Mouse (Mus musculus) kidney, postnatal 14 days (tissue): ENCODE measurements around the gene Ccdc22.

Experiments used
- DNase-seq: peaks from one replicate; pipeline ENCODE4 v3.0.0; 2022; ENCODE audit warnings: mixed read lengths

Gene Ccdc22

GRCm38 (mm10) chrX:7573176-7574086 lies 31.9 kb downstream of the Ccdc22 start, which contains the start of gene Foxp3:
Foxp3 (plus strand) TSS chrX:7573644.
- DNase-seq, result peak; percentile 2

- DNase-seq, result no peak
Observed at GRCm38 (mm10) chrX:7572466-7572865, 32.9 kb downstream of the Ccdc22 start.

- DNase-seq, result no peak
Observed at GRCm38 (mm10) chrX:7571565-7572136, 33.7 kb downstream of the Ccdc22 start.

GRCm38 (mm10) chrX:7570481-7571175 lies 34.7 kb downstream of the Ccdc22 start:
- DNase-seq, result no peak

GRCm38 (mm10) chrX:7567491-7567890 lies 37.8 kb downstream of the Ccdc22 start:
- DNase-seq, result no peak

- DNase-seq, result no peak
Observed at GRCm38 (mm10) chrX:7566352-7566751, 39.0 kb downstream of the Ccdc22 start.

GRCm38 (mm10) chrX:7563076-7563475 lies 42.2 kb downstream of the Ccdc22 start:
- DNase-seq, result no peak

GRCm38 (mm10) chrX:7553474-7553873 lies 51.8 kb downstream of the Ccdc22 start:
- no peak for DNase-seq
